Mouse (Mus musculus): ENCODE data around the gene Adamtsl1. TPM values are rescaled to one million over a fixed set of nuclear protein-coding genes. Genes with fewer than 3 reads are reported as not detected.
A peak's percentile ranks its signal among the peaks of the same experiment; 100 is the strongest.

Gene Adamtsl1
- polyA plus RNA-seq, 1 experiment from 2014 or later, result 14.2 TPM

- H3K4me2 ChIP-seq, result no peak overlapping the region
- H3K27me3 ChIP-seq (ENCODE audit: insufficient read depth, low read length), result no peaks in the 10 kb centered on the region
- H3K36me3 ChIP-seq (ENCODE audit: insufficient read depth), result no peaks in the 10 kb centered on the region
- no peak for TF ChIP-seq CTCF (IDR thresholded peaks at IDR 0.05; ENCODE audit: low read depth)
- ATAC-seq (ENCODE audit: insufficient read depth), result no peak
- WGBS, result 94% methylated on average over 2 of the region's 2 CpGs
- no peak for DNase-seq
- no peaks in the 10 kb centered on the region for H3K9me3 ChIP-seq (ENCODE audit: low read depth, low read length)
- no peak overlapping the region for H3K9ac ChIP-seq
- H3K4me1 ChIP-seq (ENCODE audit: insufficient read depth), result no peaks in the 10 kb centered on the region
- H3K4me3 ChIP-seq (ENCODE audit: low read depth, low read length), result no peak overlapping the region
- no peak overlapping the region for H3K27ac ChIP-seq (ENCODE audit: low read depth)
Observed at GRCm38 (mm10) chr4:85709636-85710035, 195.7 kb downstream of the Adamtsl1 start.

GRCm38 (mm10) chr4:85724999-85725398, 211.0 kb downstream of the Adamtsl1 start:
- Histone ChIP-seq H3K27ac (ENCODE audit: low read depth) (no peak overlapping the region), H3K27me3 (ENCODE audit: insufficient read depth, low read length) (no peaks in the 10 kb centered on the region), H3K36me3 (ENCODE audit: insufficient read depth) (no peaks in the 10 kb centered on the region), H3K9ac (no peak overlapping the region), H3K9me3 (ENCODE audit: low read depth, low read length) (no peaks in the 10 kb centered on the region), H3K4me1 (ENCODE audit: insufficient read depth) (no peaks in the 10 kb centered on the region; the same call in 1 of the 2 replicates), H3K4me2 (no peak overlapping the region), H3K4me3 (ENCODE audit: low read depth, low read length) (no peak overlapping the region)
- ATAC-seq (ENCODE audit: insufficient read depth) (no peak), DNase-seq (peak; percentile 16)
- no peak for TF ChIP-seq CTCF (IDR thresholded peaks at IDR 0.05; ENCODE audit: low read depth)
- 34% methylated on average over 3 of the region's 3 CpGs for WGBS

GRCm38 (mm10) chr4:85727731-85728130, 213.8 kb downstream of the Adamtsl1 start:
- Histone ChIP-seq H3K4me1 (ENCODE audit: insufficient read depth) (no peaks in the 10 kb centered on the region), H3K36me3 (ENCODE audit: insufficient read depth) (no peaks in the 10 kb centered on the region), H3K9ac (no peak overlapping the region), H3K9me3 (ENCODE audit: low read depth, low read length) (no peaks in the 10 kb centered on the region), H3K27ac (ENCODE audit: low read depth) (no peak overlapping the region), H3K4me3 (ENCODE audit: low read depth, low read length) (no peak overlapping the region), H3K27me3 (ENCODE audit: insufficient read depth, low read length) (no peaks in the 10 kb centered on the region), H3K4me2 (no peak overlapping the region)
- TF ChIP-seq CTCF (IDR thresholded peaks at IDR 0.05; ENCODE audit: low read depth), result no peak
- 52% methylated on average over 2 of the region's 2 CpGs for WGBS
- ATAC-seq (ENCODE audit: insufficient read depth), result no peak
- peak; percentile 53 for DNase-seq

GRCm38 (mm10) chr4:85728416-85728815, 214.4 kb downstream of the Adamtsl1 start:
- H3K36me3 ChIP-seq (ENCODE audit: insufficient read depth), result no peaks in the 10 kb centered on the region
- DNase-seq (no peak), ATAC-seq (ENCODE audit: insufficient read depth) (no peak)
- no peaks in the 10 kb centered on the region for H3K27me3 ChIP-seq (ENCODE audit: insufficient read depth, low read length)
- no peak overlapping the region for H3K4me3 ChIP-seq (ENCODE audit: low read depth, low read length)
- WGBS, result 47% methylated on average over 1 of the region's 1 CpGs
- H3K9me3 ChIP-seq (ENCODE audit: low read depth, low read length), result no peaks in the 10 kb centered on the region
- H3K4me1 ChIP-seq (ENCODE audit: insufficient read depth), result no peaks in the 10 kb centered on the region
- TF ChIP-seq CTCF (IDR thresholded peaks at IDR 0.05; ENCODE audit: low read depth), result no peak
- no peak overlapping the region for H3K27ac ChIP-seq (ENCODE audit: low read depth)
- no peak overlapping the region for H3K4me2 ChIP-seq
- H3K9ac ChIP-seq, result no peak overlapping the region

- Histone ChIP-seq H3K4me3 (ENCODE audit: low read depth, low read length) (no peak overlapping the region), H3K9ac (no peak overlapping the region), H3K9me3 (ENCODE audit: low read depth, low read length) (no peaks in the 10 kb centered on the region), H3K27ac (ENCODE audit: low read depth) (no peak overlapping the region), H3K36me3 (ENCODE audit: insufficient read depth) (no peaks in the 10 kb centered on the region), H3K4me2 (no peak overlapping the region), H3K27me3 (ENCODE audit: insufficient read depth, low read length) (no peaks in the 10 kb centered on the region), H3K4me1 (ENCODE audit: insufficient read depth) (no peaks in the 10 kb centered on the region)
- TF ChIP-seq CTCF (IDR thresholded peaks at IDR 0.05; ENCODE audit: low read depth), result no peak
- WGBS, result 42% methylated on average over 4 of the region's 4 CpGs
- no peak for DNase-seq
- ATAC-seq (ENCODE audit: insufficient read depth), result peak; percentile 26; the same call in 1 of the 2 replicates
Observed at GRCm38 (mm10) chr4:85740478-85740877, 226.5 kb downstream of the Adamtsl1 start.

- Histone ChIP-seq H3K4me2 (no peak overlapping the region), H3K4me3 (ENCODE audit: low read depth, low read length) (no peak overlapping the region), H3K9ac (no peak overlapping the region), H3K4me1 (ENCODE audit: insufficient read depth) (no peaks in the 10 kb centered on the region), H3K27me3 (ENCODE audit: insufficient read depth, low read length) (no peaks in the 10 kb centered on the region), H3K36me3 (ENCODE audit: insufficient read depth) (no peaks in the 10 kb centered on the region), H3K27ac (ENCODE audit: low read depth) (peak overlapping the region; percentile 15; the same call in 1 of the 2 replicates), H3K9me3 (ENCODE audit: low read depth, low read length) (no peaks in the 10 kb centered on the region)
- peak; percentile 74 for DNase-seq
- TF ChIP-seq CTCF (IDR thresholded peaks at IDR 0.05; ENCODE audit: low read depth), result no peak
- peak; percentile 86 for ATAC-seq (ENCODE audit: insufficient read depth)
- 11% methylated on average over 3 of the region's 3 CpGs for WGBS
Observed at GRCm38 (mm10) chr4:85741825-85742391, 227.9 kb downstream of the Adamtsl1 start.

GRCm38 (mm10) chr4:85743427-85743826, 229.5 kb downstream of the Adamtsl1 start:
- H3K27ac ChIP-seq (ENCODE audit: low read depth), result no peak overlapping the region
- TF ChIP-seq CTCF (IDR thresholded peaks at IDR 0.05; ENCODE audit: low read depth), result no peak
- H3K4me3 ChIP-seq (ENCODE audit: low read depth, low read length), result no peak overlapping the region
- H3K9ac ChIP-seq, result no peak overlapping the region
- H3K4me1 ChIP-seq (ENCODE audit: insufficient read depth), result no peaks in the 10 kb centered on the region
- no peaks in the 10 kb centered on the region for H3K9me3 ChIP-seq (ENCODE audit: low read depth, low read length)
- DNase-seq, result no peak
- WGBS, result 86% methylated on average over 1 of the region's 1 CpGs
- H3K27me3 ChIP-seq (ENCODE audit: insufficient read depth, low read length), result no peaks in the 10 kb centered on the region
- no peak overlapping the region for H3K4me2 ChIP-seq
- no peaks in the 10 kb centered on the region for H3K36me3 ChIP-seq (ENCODE audit: insufficient read depth)
- ATAC-seq (ENCODE audit: insufficient read depth), result no peak
